Mouse (Mus musculus) MEL (cell line): ENCODE measurements around the gene Skap2. TPM values are rescaled to one million over a fixed set of nuclear protein-coding genes. Genes with fewer than 3 reads are reported as not detected.

ENCODE experiments used
- DNase-seq: peaks from one replicate; pipeline ENCODE4 v3.0.0; 2011; ENCODE audit warnings: low read depth, low spot score
- H3K27ac ChIP-seq: 2 replicates; pipeline ENCODE4 v1.5.1; 2012; ENCODE audit warnings: low read depth, mild to moderate bottlenecking, control low read depth, low read length, moderate library complexity; ENCODE audit not compliant: control insufficient read depth
- H3K27me3 ChIP-seq, 2 experiments: fragments of 150-350 bp in 1 of 2; sonication (generic) in 1 of 2; 2 replicates each; pipeline ENCODE4 v1.6.1; 2012; ENCODE audit warnings: low read length in 2 of 2, mild to moderate bottlenecking in 2 of 2, improper control_type of control experiment in 1 of 2, moderate library complexity in 1 of 2; ENCODE audit not compliant: insufficient read depth in 2 of 2, control insufficient read depth in 1 of 2
- H3K36me3 ChIP-seq, 2 experiments: 2 replicates each; pipeline ENCODE4 v1.6.1; 2012 to 2014; ENCODE audit warnings: low read length in 2 of 2, improper control_type of control experiment in 1 of 2, inconsistent platforms in 1 of 2, mild to moderate bottlenecking in 1 of 2; ENCODE audit not compliant: insufficient read depth in 2 of 2, control insufficient read depth in 1 of 2
- H3K4me1 ChIP-seq, 2 experiments: fragments of 150-350 bp in 1 of 2; sonication (generic) in 1 of 2; 2 replicates each; pipeline ENCODE4 v1.6.1; 2012; ENCODE audit warnings: low read length in 2 of 2, improper control_type of control experiment in 1 of 2, mild to moderate bottlenecking in 1 of 2; ENCODE audit not compliant: insufficient read depth in 2 of 2, control insufficient read depth in 1 of 2
- H3K4me3 ChIP-seq, 2 experiments: fragments of 150-350 bp in 1 of 2; sonication (generic) in 1 of 2; 2 replicates each; pipeline ENCODE4 v1.5.1; 2012; ENCODE audit warnings: low read depth in 2 of 2, low read length in 2 of 2, mild to moderate bottlenecking in 2 of 2, moderate library complexity in 2 of 2, control low read depth in 1 of 2, improper control_type of control experiment in 1 of 2; ENCODE audit not compliant: control insufficient read depth in 1 of 2, insufficient read depth in 1 of 2
- H3K79me2 ChIP-seq: 2 replicates; pipeline ENCODE4 v1.6.1; 2012; ENCODE audit warnings: mild to moderate bottlenecking, low read length, moderate library complexity; ENCODE audit not compliant: control insufficient read depth, poor library complexity, insufficient read depth
- H3K9ac ChIP-seq: 2 replicates; pipeline ENCODE4 v1.6.1; 2012; ENCODE audit warnings: low read depth, mild to moderate bottlenecking, control low read depth, low read length, moderate library complexity; ENCODE audit not compliant: control insufficient read depth, poor library complexity, severe bottlenecking
- H3K9me3 ChIP-seq: fragments of 150-350 bp; sonication (generic); replicated peaks from 2 replicates; pipeline ENCODE4 v1.6.1; 2012; ENCODE audit warnings: mild to moderate bottlenecking, low read length, improper control_type of control experiment, moderate library complexity; ENCODE audit not compliant: insufficient read depth
- BHLHE40 ChIP-seq: IDR thresholded peaks from 2 replicates; pipeline ENCODE4 v1.6.1; 2012; ENCODE audit warnings: low read depth, mild to moderate bottlenecking, inconsistent platforms, low read length, improper control_type of control experiment, borderline replicate concordance
- CHD1 ChIP-seq: IDR thresholded peaks from 2 replicates; pipeline ENCODE4 v1.6.1; 2012; ENCODE audit warnings: low read depth, mild to moderate bottlenecking, inconsistent platforms, low read length, improper control_type of control experiment
- CHD2 ChIP-seq: IDR thresholded peaks from 2 replicates; pipeline ENCODE4 v1.6.1; 2011; ENCODE audit warnings: low read length, improper control_type of control experiment
- CTCF ChIP-seq, 3 experiments: IDR thresholded peaks in 2 of 3; conservative IDR thresholded peaks in 1 of 3; 2 replicates each; pipeline ENCODE4 v1.5.1; 2011 to 2012; ENCODE audit warnings: low read length in 3 of 3, low read depth in 2 of 3, mild to moderate bottlenecking in 2 of 3, improper control_type of control experiment in 1 of 3, inconsistent platforms in 1 of 3, mixed read lengths in 1 of 3, moderate library complexity in 1 of 3; ENCODE audit not compliant: control insufficient read depth in 1 of 3, insufficient read depth in 1 of 3, poor library complexity in 1 of 3, severe bottlenecking in 1 of 3
- EP300 ChIP-seq, 2 experiments: IDR thresholded peaks; 2 replicates each; pipeline ENCODE4 v1.6.1; 2011; ENCODE audit warnings: improper control_type of control experiment in 2 of 2, low read length in 2 of 2, low read depth in 1 of 2, mild to moderate bottlenecking in 1 of 2
- ETS1 ChIP-seq: IDR thresholded peaks from 2 replicates; pipeline ENCODE4 v1.6.1; 2012; ENCODE audit warnings: low read depth, mild to moderate bottlenecking, inconsistent platforms, low read length, improper control_type of control experiment, moderate library complexity
- GABPA ChIP-seq: IDR thresholded peaks from 2 replicates; pipeline ENCODE4 v1.6.1; 2012; ENCODE audit warnings: low read depth, mild to moderate bottlenecking, inconsistent platforms, low read length, improper control_type of control experiment, moderate library complexity
- HCFC1 ChIP-seq: IDR thresholded peaks from 2 replicates; pipeline ENCODE4 v1.6.1; 2012; ENCODE audit warnings: low read depth, mild to moderate bottlenecking, inconsistent platforms, low read length, improper control_type of control experiment, moderate library complexity
- JUND ChIP-seq: IDR thresholded peaks from 2 replicates; pipeline ENCODE4 v1.6.1; 2011; ENCODE audit warnings: low read depth, mild to moderate bottlenecking, improper control_type of control experiment, low read length
- KAT2A ChIP-seq: conservative IDR thresholded peaks from 2 replicates; pipeline ENCODE4 v1.6.1; 2012; ENCODE audit warnings: low read depth, low read length, improper control_type of control experiment, inconsistent platforms
- MAFK ChIP-seq: IDR thresholded peaks from 2 replicates; pipeline ENCODE4 v1.6.1; 2011; ENCODE audit warnings: low read depth, mild to moderate bottlenecking, low read length, improper control_type of control experiment, borderline replicate concordance
- MYB ChIP-seq: IDR thresholded peaks from 2 replicates; pipeline ENCODE4 v1.6.1; 2011; ENCODE audit warnings: mild to moderate bottlenecking, low read depth, low read length, improper control_type of control experiment
- MYC ChIP-seq: IDR thresholded peaks from 2 replicates; pipeline ENCODE4 v1.6.1; 2011; ENCODE audit warnings: low read depth, mild to moderate bottlenecking, low read length, improper control_type of control experiment, moderate library complexity
- NRF1 ChIP-seq: IDR thresholded peaks from 2 replicates; pipeline ENCODE4 v1.6.1; 2014; ENCODE audit warnings: low read depth, mild to moderate bottlenecking, inconsistent platforms, low read length, improper control_type of control experiment, moderate library complexity; ENCODE audit not compliant: poor library complexity, insufficient read depth, severe bottlenecking
- POLR2AphosphoS5 ChIP-seq: IDR thresholded peaks from 2 replicates; pipeline ENCODE4 v1.6.1; 2012; ENCODE audit warnings: low read depth, borderline replicate concordance, mild to moderate bottlenecking, inconsistent platforms, low read length, moderate library complexity, mixed read lengths
- RCOR1 ChIP-seq: IDR thresholded peaks from 2 replicates; pipeline ENCODE4 v1.6.1; 2012; ENCODE audit warnings: low read depth, mild to moderate bottlenecking, inconsistent platforms, low read length, improper control_type of control experiment
- SIN3A ChIP-seq: IDR thresholded peaks from 2 replicates; pipeline ENCODE4 v1.6.1; 2012; ENCODE audit warnings: low read length, improper control_type of control experiment, inconsistent platforms
- SMC3 ChIP-seq: IDR thresholded peaks from 2 replicates; pipeline ENCODE4 v1.6.1; 2011; ENCODE audit warnings: low read depth, low read length, improper control_type of control experiment
- TAL1 ChIP-seq: IDR thresholded peaks from 2 replicates; pipeline ENCODE4 v1.6.1; 2012; ENCODE audit warnings: mild to moderate bottlenecking, inconsistent platforms, low read length, moderate library complexity, mixed read lengths
- TBP ChIP-seq: IDR thresholded peaks from 2 replicates; pipeline ENCODE4 v1.8.0; 2011; ENCODE audit warnings: low read depth, low read length, improper control_type of control experiment
- TCF12 ChIP-seq: IDR thresholded peaks from 2 replicates; pipeline ENCODE4 v1.6.1; 2014; ENCODE audit warnings: low read depth, mild to moderate bottlenecking, inconsistent platforms, low read length, improper control_type of control experiment, moderate library complexity
- USF2 ChIP-seq, 2 experiments: IDR thresholded peaks; 2 replicates each; pipeline ENCODE4 v1.6.1; 2011 to 2012; ENCODE audit warnings: improper control_type of control experiment in 2 of 2, low read length in 2 of 2, borderline replicate concordance in 1 of 2, inconsistent platforms in 1 of 2, low read depth in 1 of 2, mild to moderate bottlenecking in 1 of 2; ENCODE audit not compliant: insufficient read depth in 1 of 2
- ZC3H11A ChIP-seq: IDR thresholded peaks from 2 replicates; pipeline ENCODE4 v1.6.1; 2012; ENCODE audit warnings: low read depth, mild to moderate bottlenecking, inconsistent platforms, low read length, improper control_type of control experiment
- ZKSCAN1 ChIP-seq: IDR thresholded peaks from 2 replicates; pipeline ENCODE4 v1.6.1; 2012; ENCODE audit warnings: low read depth, mild to moderate bottlenecking, inconsistent platforms, low read length, improper control_type of control experiment, moderate library complexity
- ZNF384 ChIP-seq: IDR thresholded peaks from 2 replicates; pipeline ENCODE4 v1.6.1; 2012; ENCODE audit warnings: low read depth, mild to moderate bottlenecking, inconsistent platforms, low read length, improper control_type of control experiment
- polyA plus RNA-seq, 2 experiments: library from polyadenylated mRNA; stranded (reverse) in 1 of 2; unstranded in 1 of 2; fragments of >175 nt in 1 of 2; fragments of >200 nt in 1 of 2; gene quantifications; 2 replicates each; pipeline versions ENCODE4 v1.2.1 to v1.2.4; 2012; ENCODE audit warnings: low replicate concordance in 2 of 2, low read depth in 1 of 2; ENCODE audit not compliant: insufficient read length in 2 of 2, insufficient read depth in 1 of 2, missing spikeins in 1 of 2
- total RNA-seq: library from RNA; depleted of rRNA; stranded (reverse); fragments of 300-350 nt; gene quantifications from 2 replicates; pipeline ENCODE4 v1.2.3, GENCODE M21; 2012

Gene Skap2
- total and polyA plus RNA-seq, 3 experiments = 17.8 to 31.3 TPM; not detected in 1

GRCm38 (mm10) chr6:52058120-52058519 is 45.8 kb upstream of the Skap2 start:
- no peak for TF ChIP-seq ETS1
- no peak for TF ChIP-seq SIN3A
- no peak for TF ChIP-seq ZKSCAN1
- TF ChIP-seq USF2 (IDR thresholded peaks at IDR 0.05; ENCODE audit: borderline replicate concordance in 1 of 2, insufficient read depth in 1 of 2, low read depth in 1 of 2, low read length in 2 of 2) = no peak
- no peak for TF ChIP-seq JUND
- no peak for TF ChIP-seq TCF12
- TF ChIP-seq POLR2AphosphoS5 = no peak
- TF ChIP-seq CHD2 = no peak
- no peak for TF ChIP-seq EP300 (IDR thresholded peaks at IDR 0.05; ENCODE audit: low read depth in 1 of 2, low read length in 2 of 2)
- TF ChIP-seq GABPA = no peak
- TF ChIP-seq TBP = no peak
- no peak for TF ChIP-seq ZNF384
- TF ChIP-seq NRF1 = no peak
- TF ChIP-seq MYB = no peak
- no peak for TF ChIP-seq HCFC1
- no peak for TF ChIP-seq KAT2A
- H3K27me3 ChIP-seq = peaks cover 4 to 6% of the 10 kb centered on the region in 2 experiments
- no peak overlapping the region for H3K27ac ChIP-seq
- H3K9me3 ChIP-seq = no peaks in the 10 kb centered on the region
- no peaks in the 10 kb centered on the region for H3K4me1 ChIP-seq
- no peaks in the 10 kb centered on the region for H3K79me2 ChIP-seq
- DNase-seq = no peak
- no peak overlapping the region for H3K4me3 ChIP-seq
- no peak overlapping the region for H3K9ac ChIP-seq
- no peaks in the 10 kb centered on the region for H3K36me3 ChIP-seq

GRCm38 (mm10) chr6:52053567-52054561 is 41.5 kb upstream of the Skap2 start:
- no peak overlapping the region for H3K9ac ChIP-seq
- TF ChIP-seq HCFC1 (no peak), ETS1 (no peak), TAL1 (no peak), TBP (no peak), MAFK (no peak), SMC3 (no peak), BHLHE40 (no peak), CHD1 (no peak), RCOR1 (no peak), CHD2 (no peak), TCF12 (no peak), MYC (no peak), CTCF (IDR thresholded peaks at IDR 0.05 in 2 of 3, conservative IDR thresholded peaks at IDR 0.05 in 1 of 3; ENCODE audit: control insufficient read depth in 1 of 3, insufficient read depth in 1 of 3, low read depth in 2 of 3, low read length in 3 of 3, poor library complexity in 1 of 3, severe bottlenecking in 1 of 3) (no peak), ZC3H11A (no peak)
- H3K4me1 ChIP-seq = no peaks in the 10 kb centered on the region
- no peak for DNase-seq
- H3K27ac ChIP-seq = no peak overlapping the region
- H3K4me3 ChIP-seq = no peak overlapping the region
- H3K79me2 ChIP-seq = no peaks in the 10 kb centered on the region
- no peaks in the 10 kb centered on the region for H3K36me3 ChIP-seq
- peaks cover 4 to 6% of the 10 kb centered on the region in 2 experiments for H3K27me3 ChIP-seq
- H3K9me3 ChIP-seq = no peaks in the 10 kb centered on the region
